10 mouse cellular contexts compared by ENCODE assay signal in genomic region chr10:13682565-13682964, GRCm38 (mm10).
A peak's percentile ranks its signal among the peaks of the same experiment; 100 is the strongest.
DNase-seq lines count a peak whose midpoint lies in the region; ATAC-seq and TF ChIP-seq lines count a peak whose summit lies in the region.
"Had no signal": no experiment of that assay in that cellular context is flagged by ENCODE, and none has a peak within 500 bp of the region (broad histone marks: within the 10 kb centered on the region; RNA-seq: fewer than 3 reads in every experiment).

No protein-coding gene starts in this region.

- no peak overlapping the region for H3K4me3 ChIP-seq in hindbrain, embryonic 16.5 days (ENCODE audit: low read length)
- H3K4me3 ChIP-seq in hindbrain, embryonic 14.5 days (replicated peaks; ENCODE audit: low read length): no peak overlapping the region
- H3K4me3 ChIP-seq in bone marrow, adult 2 months (replicated peaks; ENCODE audit: control insufficient read depth, low read depth, low read length): no peak overlapping the region
- no peak overlapping the region for H3K4me3 ChIP-seq in intestine, embryonic 16.5 days (ENCODE audit: low read length)
- H3K4me3 ChIP-seq: limb, embryonic 13.5 days; stomach, embryonic 15.5 days had no signal

- DNase-seq in hindbrain, embryonic 14.5 days (ENCODE audit: low spot score): no peak
- peak; percentile 34 for DNase-seq in 416B (ENCODE audit: low read depth)
- peak; percentile 38 for DNase-seq in heart, postnatal 4 days
- DNase-seq in retina, postnatal 1 day: peak; percentile 46

- TF ChIP-seq POLR2A in bone marrow, adult 2 months (IDR thresholded peaks at IDR 0.05; ENCODE audit: borderline replicate concordance, control insufficient read depth, low read depth, low read length): no peak

- no peaks in the 10 kb centered on the region; the same call in 1 of the 2 replicates for H3K4me1 ChIP-seq in hindbrain, embryonic 16.5 days (ENCODE audit: control insufficient read depth, insufficient read depth, low read depth, low read length)
- 0 out of 2 replicates have a peak, but pooled peaks cover 4% of the 10 kb centered on the region for H3K4me1 ChIP-seq in hindbrain, embryonic 14.5 days (replicated peaks; ENCODE audit: control insufficient read depth, insufficient read depth, low read length)
- H3K4me1 ChIP-seq in bone marrow, adult 2 months (ENCODE audit: control insufficient read depth, insufficient read depth, low read length): no peaks in the 10 kb centered on the region
- H3K4me1 ChIP-seq in intestine, embryonic 16.5 days (ENCODE audit: control insufficient read depth, insufficient read depth, low read length): no peaks in the 10 kb centered on the region
- H3K4me1 ChIP-seq: stomach, embryonic 15.5 days had no signal

- H3K27me3 ChIP-seq in hindbrain, embryonic 16.5 days (replicated peaks; ENCODE audit: control insufficient read depth, insufficient read depth, low read length): no peaks in the 10 kb centered on the region
- H3K27me3 ChIP-seq in hindbrain, embryonic 14.5 days (ENCODE audit: control insufficient read depth, insufficient read depth, low read length): no peaks in the 10 kb centered on the region
- H3K27me3 ChIP-seq in intestine, embryonic 16.5 days (replicated peaks; ENCODE audit: control insufficient read depth, insufficient read depth, low read length): no peaks in the 10 kb centered on the region
- H3K27me3 ChIP-seq: stomach, embryonic 15.5 days had no signal

- no peaks in the 10 kb centered on the region for H3K9me3 ChIP-seq in hindbrain, embryonic 16.5 days (ENCODE audit: control insufficient read depth, low read length)
- H3K9me3 ChIP-seq in hindbrain, embryonic 14.5 days (ENCODE audit: control insufficient read depth, low read length): no peaks in the 10 kb centered on the region
- no peaks in the 10 kb centered on the region for H3K9me3 ChIP-seq in intestine, embryonic 16.5 days (ENCODE audit: control insufficient read depth, low read length)
- H3K9me3 ChIP-seq: limb, embryonic 13.5 days; stomach, embryonic 15.5 days had no signal

- ATAC-seq in hindbrain, embryonic 16.5 days: peak; percentile 73
- ATAC-seq in hindbrain, embryonic 14.5 days (ENCODE audit: low FRiP score): no peak
- no peak for ATAC-seq in inflammation-experienced regulatory T-cells, adult 6 months
- ATAC-seq in intestine, embryonic 16.5 days: no peak

- peak; percentile 26; the same call in 1 of the 2 replicates for TF ChIP-seq CTCF in bone marrow, adult 2 months (IDR thresholded peaks at IDR 0.05; ENCODE audit: control insufficient read depth, insufficient read depth, low read length)

- 60% methylated on average over 3 of the region's 3 CpGs for WGBS in hindbrain, embryonic 16.5 days
- WGBS in hindbrain, embryonic 14.5 days: 54% methylated on average over 3 of the region's 3 CpGs
- 45% methylated on average over 3 of the region's 3 CpGs for WGBS in bone marrow, adult 2 months
- 62% methylated on average over 3 of the region's 3 CpGs for WGBS in intestine, embryonic 16.5 days

- H3K4me2 ChIP-seq in hindbrain, embryonic 16.5 days (ENCODE audit: low read length): no peak overlapping the region
- H3K4me2 ChIP-seq in hindbrain, embryonic 14.5 days (replicated peaks): no peak overlapping the region
- no peak overlapping the region for H3K4me2 ChIP-seq in intestine, embryonic 16.5 days (ENCODE audit: low read depth, low read length)
- H3K4me2 ChIP-seq: limb, embryonic 13.5 days; stomach, embryonic 15.5 days had no signal

- no peak overlapping the region for H3K27ac ChIP-seq in hindbrain, embryonic 16.5 days (ENCODE audit: low read depth, low read length)
- H3K27ac ChIP-seq in hindbrain, embryonic 14.5 days: no peak overlapping the region
- H3K27ac ChIP-seq in bone marrow, adult 2 months (ENCODE audit: control insufficient read depth, insufficient read depth, low read depth, low read length, poor library complexity): no peak overlapping the region
- H3K27ac ChIP-seq in intestine, embryonic 16.5 days (ENCODE audit: low read length): no peak overlapping the region
- H3K27ac ChIP-seq: limb, embryonic 13.5 days; stomach, embryonic 15.5 days had no signal

- H3K9ac ChIP-seq in hindbrain, embryonic 16.5 days (ENCODE audit: low read depth, low read length): no peak overlapping the region
- no peak overlapping the region for H3K9ac ChIP-seq in hindbrain, embryonic 14.5 days
- H3K9ac ChIP-seq in intestine, embryonic 16.5 days (ENCODE audit: low read depth, low read length): no peak overlapping the region
- H3K9ac ChIP-seq: limb, embryonic 13.5 days; stomach, embryonic 15.5 days had no signal

- H3K36me3 ChIP-seq in hindbrain, embryonic 16.5 days (ENCODE audit: control insufficient read depth, insufficient read depth, low read length): no peaks in the 10 kb centered on the region
- H3K36me3 ChIP-seq in hindbrain, embryonic 14.5 days (replicated peaks; ENCODE audit: control insufficient read depth, insufficient read depth): no peaks in the 10 kb centered on the region
- H3K36me3 ChIP-seq in intestine, embryonic 16.5 days (ENCODE audit: control insufficient read depth, insufficient read depth, low read length): no peaks in the 10 kb centered on the region
- H3K36me3 ChIP-seq: limb, embryonic 13.5 days; stomach, embryonic 15.5 days had no signal
